Mouse (Mus musculus) liver, postnatal 0 days (tissue): ENCODE data around the gene Kctd11. TPM values are rescaled to one million over a fixed set of nuclear protein-coding genes. Genes with fewer than 3 reads are reported as not detected.
"Not testable (repeated sequence)": the region's sequence is repeated elsewhere in the genome, so short reads cannot be mapped to it uniquely, and the experiment has no call there.

Source experiments
- ATAC-seq: fragments of 200-750 bp; cut with Nextera tagmentation; 2 replicates; pipeline ENCODE4 v1.8.0; 2017; ENCODE audit warnings: mild to moderate bottlenecking, moderate library complexity
- DNase-seq: peaks from one replicate; pipeline ENCODE4 v3.0.0-alpha.2; 2016
- H3K27ac ChIP-seq: fragments of 300-500 bp; sonication (generic); 2 replicates; pipeline ENCODE4 v1.5.1; 2014; ENCODE audit warnings: antibody characterized with exemption, moderate library complexity, mild to moderate bottlenecking, low read depth
- H3K27me3 ChIP-seq: fragments of 300-500 bp; sonication (generic); 2 replicates; pipeline ENCODE4 v1.6.1; 2014; ENCODE audit warnings: low read length, control low read depth, mixed read lengths; ENCODE audit not compliant: insufficient read depth
- H3K36me3 ChIP-seq: fragments of 300-500 bp; sonication (generic); replicated peaks from 2 replicates; pipeline ENCODE4 v1.6.1; 2014; ENCODE audit warnings: mild to moderate bottlenecking, control low read depth, low read length, moderate library complexity, mixed read lengths; ENCODE audit not compliant: insufficient read depth
- H3K4me1 ChIP-seq: fragments of 300-500 bp; sonication (generic); 2 replicates; pipeline ENCODE4 v1.6.1; 2014; ENCODE audit warnings: antibody characterized with exemption, mild to moderate bottlenecking, control low read depth; ENCODE audit not compliant: insufficient read depth
- H3K4me2 ChIP-seq: fragments of 300-500 bp; sonication (generic); 2 replicates; pipeline ENCODE4 v1.6.1; 2014; ENCODE audit warnings: low read depth, mild to moderate bottlenecking, low read length, moderate library complexity, mixed read lengths
- H3K4me3 ChIP-seq: fragments of 300-500 bp; sonication (generic); 2 replicates; pipeline ENCODE4 v1.5.1; 2014; ENCODE audit warnings: low read depth, low read length
- H3K9ac ChIP-seq: fragments of 300-500 bp; sonication (generic); replicated peaks from 2 replicates; pipeline ENCODE4 v1.6.1; 2014; ENCODE audit warnings: mild to moderate bottlenecking, moderate library complexity
- H3K9me3 ChIP-seq: fragments of 300-500 bp; sonication (generic); 2 replicates; pipeline ENCODE4 v1.6.1; 2016; ENCODE audit warnings: mild to moderate bottlenecking, control low read depth, low read length, mixed read lengths
- CTCF ChIP-seq: sonication (generic); IDR thresholded peaks from 2 replicates; pipeline ENCODE4 v1.5.1; 2016; ENCODE audit warnings: antibody characterized with exemption, low read depth
- EP300 ChIP-seq: IDR thresholded peaks from 2 replicates; pipeline ENCODE4 v1.6.1; 2016; ENCODE audit warnings: antibody characterized with exemption, low read depth, mild to moderate bottlenecking
- WGBS: fragments of 180-500 bp; shearing (Covaris S2); extraction: QIAGEN DNeasy Blood & Tissue Kit; methylation state at CpG from one replicate; pipeline ENCODE4 v1.1.7; 2014; ENCODE audit not compliant: insufficient replicate concordance; 5-methylcytosine and 5-hydroxymethylcytosine counted together
- polyA plus RNA-seq: library from polyadenylated mRNA; unstranded; fragments of >200 nt; fragmentation: Nextera tagmentation; extraction: Ambion mirVana; gene quantifications from 2 replicates; pipeline ENCODE4 v1.2.1, GENCODE M21; 2015

Gene Kctd11
- polyA plus RNA-seq, result 0.92 and 0.95 TPM in 2 replicates

DNA sequence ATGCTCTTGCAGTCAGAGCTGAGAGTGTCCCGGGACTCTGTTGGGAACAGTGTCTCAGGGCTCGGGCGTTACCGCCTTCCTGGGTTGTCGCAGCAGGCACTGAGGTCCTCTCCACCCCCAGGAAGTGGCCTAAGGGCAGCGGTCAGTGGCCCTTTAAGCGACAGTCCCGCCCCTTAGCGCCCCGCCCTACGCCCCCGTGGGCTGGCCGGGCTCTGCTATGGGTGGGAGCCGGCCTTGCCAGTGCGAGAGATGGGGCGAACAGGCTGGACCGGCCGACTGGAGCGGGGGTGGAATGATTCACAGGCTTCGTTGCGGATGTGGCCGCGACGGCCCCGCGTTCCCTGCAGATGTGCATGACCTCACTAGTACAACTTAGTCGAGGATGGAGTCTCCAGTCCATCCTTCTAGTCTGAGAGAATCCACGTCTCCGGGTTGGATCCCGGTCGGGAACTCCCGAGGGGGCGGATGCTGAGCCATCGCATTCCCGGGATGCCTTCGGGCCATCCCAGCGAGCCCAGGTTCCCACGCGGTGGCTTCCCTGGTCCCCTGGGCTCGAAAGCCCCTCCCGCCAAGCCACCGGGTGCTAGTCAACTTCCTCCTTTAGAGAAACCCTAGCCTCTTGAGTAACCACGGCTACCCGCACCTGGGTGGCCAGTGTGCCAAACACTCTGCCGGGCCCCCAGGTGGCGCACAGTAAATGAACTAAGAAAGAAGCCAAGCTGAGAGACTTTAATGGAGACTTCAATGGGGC, at the start of gene Kctd11:
Gene Kctd11 (minus strand): TSS at position 554 of the 751 bp plus-strand sequence.
- Histone ChIP-seq H3K4me3 (peak within 1 kb of the TSS; percentile 56), H3K9ac (peak within 1 kb of the TSS; percentile 69), H3K4me2 (peak within 1 kb of the TSS; percentile 89), H3K9me3 (no peaks in the 10 kb centered on the region), H3K27ac (peak within 1 kb of the TSS; percentile 86), H3K4me1 (peaks cover 46% of the 10 kb centered on the region), H3K27me3 (no peaks in the 10 kb centered on the region), H3K36me3 (0 out of 2 replicates have a peak, but pooled peaks cover 5% of the 10 kb centered on the region)
- WGBS, result 2% methylated on average over 45 of the region's 46 CpGs
- peak; percentile 78 for ATAC-seq
- TF ChIP-seq CTCF, result peak; percentile 65
- peak; percentile 21; the same call in 1 of the 2 replicates for TF ChIP-seq EP300
- peak; percentile 86 for DNase-seq

DNA sequence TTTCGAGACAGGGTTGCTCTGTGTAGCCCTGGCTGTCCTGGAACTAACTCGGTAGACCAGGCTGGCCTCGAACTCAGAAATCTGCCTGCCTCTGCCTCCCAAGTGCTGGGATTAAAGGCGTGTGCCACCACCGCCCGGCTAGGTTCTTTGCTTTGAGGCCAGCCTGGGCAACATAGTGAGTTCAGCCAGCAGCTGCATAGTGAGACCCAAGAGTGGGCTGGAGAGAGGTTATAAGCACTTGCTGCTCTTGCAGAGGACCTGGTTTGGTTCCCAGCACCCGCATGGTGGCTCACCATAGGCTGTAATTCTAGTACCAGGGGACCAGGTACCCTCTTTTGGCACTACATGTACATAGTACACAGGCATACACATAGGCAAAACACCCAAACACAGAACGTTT, 49.0 kb upstream of the Kctd11 start:
- 79% methylated on average over 8 of the region's 8 CpGs for WGBS
- peaks cover 10% of the 10 kb centered on the region for H3K27me3 ChIP-seq

DNA sequence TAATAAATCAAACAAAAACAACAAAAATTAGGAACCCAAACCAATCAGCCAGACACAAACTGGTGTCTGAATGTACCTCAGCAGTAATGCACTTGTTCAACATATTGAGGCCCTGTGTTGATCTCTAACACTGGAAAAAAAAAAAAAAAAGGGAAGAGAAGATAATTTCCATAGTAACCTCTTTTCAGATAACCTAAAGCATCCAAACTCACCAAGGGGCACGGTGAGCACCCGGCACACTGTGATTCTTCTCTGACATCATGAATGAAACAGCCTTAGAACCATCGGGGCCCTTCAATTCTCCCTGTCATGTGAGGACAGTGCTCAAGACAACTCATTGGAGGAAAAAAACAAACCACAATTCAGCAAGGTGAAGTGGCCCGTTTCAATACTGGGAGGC, 48.5 kb upstream of the Kctd11 start:
- H3K4me3 ChIP-seq, result no peak overlapping the region
- peaks cover 6% of the 10 kb centered on the region for H3K27me3 ChIP-seq
- H3K27ac ChIP-seq, result no peak overlapping the region
- TF ChIP-seq EP300, result no peak
- no peaks in the 10 kb centered on the region for H3K9me3 ChIP-seq
- DNase-seq (no peak), ATAC-seq (no peak)
- WGBS, result 27% methylated on average over 4 of the region's 4 CpGs
- no peaks in the 10 kb centered on the region for H3K36me3 ChIP-seq
- H3K9ac ChIP-seq, result no peak overlapping the region
- H3K4me1 ChIP-seq, result peaks cover 5% of the 10 kb centered on the region
- H3K4me2 ChIP-seq, result no peak overlapping the region

More for the DNA sequence above, 49.0 kb upstream of the Kctd11 start:
- not testable (repeated sequence) for H3K9me3 ChIP-seq, H3K4me3 ChIP-seq, H3K9ac ChIP-seq, ATAC-seq, H3K27ac ChIP-seq, DNase-seq, H3K36me3 ChIP-seq, H3K4me2 ChIP-seq, H3K4me1 ChIP-seq

DNA sequence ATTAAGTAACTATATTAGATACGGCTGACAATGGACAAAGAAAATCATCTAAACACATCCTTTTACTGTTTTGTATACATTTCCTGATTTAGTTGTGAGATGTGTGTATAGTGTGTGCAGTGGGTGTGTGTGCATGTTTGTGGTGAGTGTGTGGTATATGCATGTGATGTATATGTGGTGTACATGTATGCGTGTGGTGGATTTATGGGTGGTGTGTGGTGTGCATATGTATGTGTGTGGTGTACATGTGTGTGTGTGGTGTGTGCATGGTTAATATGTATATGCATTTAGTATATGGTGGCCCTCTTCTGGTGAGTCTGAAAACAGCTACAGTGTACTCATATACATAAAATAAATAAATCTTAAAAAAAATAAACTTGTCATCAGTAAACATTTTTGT, 46.3 kb upstream of the Kctd11 start:
- ATAC-seq, result no peak

DNA sequence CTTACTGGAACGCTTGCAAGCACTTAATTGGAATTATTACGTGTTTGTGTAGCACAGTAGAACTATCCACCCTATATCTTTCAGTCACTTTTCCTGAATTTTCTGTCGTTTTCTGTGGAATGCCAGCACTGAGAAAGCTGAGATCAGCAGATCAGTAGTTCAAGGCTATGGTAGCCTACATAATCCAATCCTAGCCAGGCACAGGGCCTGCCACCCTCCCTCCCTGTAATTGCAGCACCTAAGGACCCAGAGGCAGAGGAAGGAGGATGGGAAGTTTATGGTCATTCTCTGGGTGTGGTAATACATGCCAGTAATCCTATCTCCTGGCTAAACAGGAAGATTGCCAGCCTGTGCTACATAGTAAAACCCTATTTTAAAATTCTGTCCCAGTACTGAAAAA, 41.6 kb upstream of the Kctd11 start:
- Histone ChIP-seq H3K4me1 (peaks cover 28% of the 10 kb centered on the region), H3K9me3 (no peaks in the 10 kb centered on the region), H3K4me3 (peak overlapping the region; percentile 96; the same call in 1 of the 2 replicates), H3K9ac (no peak overlapping the region; the same call in 1 of the 2 replicates), H3K27me3 (no peaks in the 10 kb centered on the region), H3K27ac (peak overlapping the region; percentile 100), H3K36me3 (peaks cover 12% of the 10 kb centered on the region), H3K4me2 (peak overlapping the region; percentile 92)
- WGBS, result 60% methylated on average over 3 of the region's 3 CpGs
- DNase-seq, result peak; percentile 12
- ATAC-seq, result no peak
- TF ChIP-seq CTCF (no peak), EP300 (no peak)

More for the DNA sequence above, 46.3 kb upstream of the Kctd11 start:
- Histone ChIP-seq H3K27ac (no peak overlapping the region), H3K9me3 (no peaks in the 10 kb centered on the region), H3K27me3 (no peaks in the 10 kb centered on the region), H3K4me2 (no peak overlapping the region), H3K4me3 (no peak overlapping the region), H3K36me3 (no peaks in the 10 kb centered on the region), H3K4me1 (peaks cover 8% of the 10 kb centered on the region), H3K9ac (no peak overlapping the region)
- 90% methylated on average over 2 of the region's 2 CpGs for WGBS
- 0 out of 2 replicates have a peak, but pooled peaks have one; percentile 18 for TF ChIP-seq CTCF
- TF ChIP-seq EP300, result no peak
- no peak for DNase-seq

DNA sequence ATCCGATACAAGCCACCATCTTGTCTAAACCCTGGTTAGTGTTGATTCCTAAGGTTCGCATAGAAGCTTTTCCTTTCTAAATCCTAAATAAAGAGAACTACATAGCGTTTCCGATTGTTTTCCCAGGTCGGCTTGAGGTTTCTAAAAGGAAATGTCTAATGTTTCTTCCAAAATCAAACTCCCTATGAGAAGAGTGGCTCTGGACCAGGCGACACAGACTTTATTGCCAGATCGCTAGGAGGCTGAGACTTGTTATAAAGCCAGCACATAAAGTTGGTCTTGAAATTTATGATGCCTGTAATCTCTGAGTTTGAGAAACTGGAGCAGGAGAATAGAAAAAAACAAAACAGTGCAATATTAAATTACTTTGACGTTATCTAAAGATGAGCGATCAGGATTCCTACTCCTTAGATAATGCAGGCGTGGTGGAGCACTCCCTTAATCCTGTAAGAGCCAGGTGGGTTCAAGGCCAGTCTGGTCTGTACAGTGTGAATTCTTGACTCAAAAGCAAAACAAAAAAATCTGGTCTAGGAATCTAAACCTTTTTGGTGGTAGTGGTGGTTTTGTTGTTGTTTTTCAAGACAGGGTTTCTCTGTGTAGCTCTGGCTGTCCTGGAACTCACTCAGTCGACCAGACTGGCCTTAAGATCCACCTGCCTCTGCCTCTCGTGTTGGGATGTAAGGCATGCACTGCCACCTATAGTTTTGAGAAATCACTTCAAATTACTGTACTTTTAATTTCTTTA, 41.0 kb upstream of the Kctd11 start:
- H3K27ac ChIP-seq, result peak overlapping the region; percentile 100
- TF ChIP-seq EP300 (no peak), CTCF (peak; percentile 36; the same call in 1 of the 2 replicates)
- H3K9me3 ChIP-seq, result no peaks in the 10 kb centered on the region
- 3% methylated on average over 12 of the region's 12 CpGs for WGBS
- H3K27me3 ChIP-seq, result no peaks in the 10 kb centered on the region
- H3K36me3 ChIP-seq, result peaks cover 18% of the 10 kb centered on the region
- H3K4me3 ChIP-seq, result peak overlapping the region; percentile 96
- H3K4me2 ChIP-seq, result peak overlapping the region; percentile 92
- DNase-seq (no peak), ATAC-seq (no peak)
- H3K4me1 ChIP-seq, result peaks cover 32% of the 10 kb centered on the region
- H3K9ac ChIP-seq, result peak overlapping the region; percentile 60
